Mouse (Mus musculus): ENCODE measurements at regions not wholly inside any gene's neighbourhood (a gene's known extent, or its start where the extent isn't known, plus 50 kb on each side); places are given as distances from the start of the nearest gene placed in this dataset.

DNA sequence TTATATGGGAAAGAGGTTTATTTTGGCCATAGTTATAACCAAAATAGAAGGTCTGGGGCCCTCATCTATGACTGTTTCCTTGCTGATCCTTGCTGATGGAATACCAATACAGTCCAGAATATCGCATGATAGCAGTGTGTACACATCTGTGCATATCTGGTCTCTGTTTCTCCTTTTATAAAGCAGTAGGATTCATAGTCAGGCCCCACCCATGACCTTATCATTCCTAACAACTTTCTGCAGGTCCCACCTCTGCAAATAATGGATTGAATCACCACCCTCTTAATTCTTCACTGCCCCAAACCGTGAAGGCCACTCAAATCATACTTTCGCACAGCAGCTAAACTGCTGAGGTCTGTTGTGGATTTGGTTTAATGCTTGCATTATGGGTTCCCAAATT is 186.5 kb downstream of the Fam43a start:
- no peak for TF ChIP-seq CTCF (IDR thresholded peaks at IDR 0.05; ENCODE audit: low read depth, low read length)
- no peak for TF ChIP-seq POLR2A (IDR thresholded peaks at IDR 0.05; ENCODE audit: borderline replicate concordance, low read depth, low read length)

Data from bone marrow macrophage, adult 2 months (primary cell).